Mouse (Mus musculus): ENCODE measurements around the gene Ankmy1.

DNA sequence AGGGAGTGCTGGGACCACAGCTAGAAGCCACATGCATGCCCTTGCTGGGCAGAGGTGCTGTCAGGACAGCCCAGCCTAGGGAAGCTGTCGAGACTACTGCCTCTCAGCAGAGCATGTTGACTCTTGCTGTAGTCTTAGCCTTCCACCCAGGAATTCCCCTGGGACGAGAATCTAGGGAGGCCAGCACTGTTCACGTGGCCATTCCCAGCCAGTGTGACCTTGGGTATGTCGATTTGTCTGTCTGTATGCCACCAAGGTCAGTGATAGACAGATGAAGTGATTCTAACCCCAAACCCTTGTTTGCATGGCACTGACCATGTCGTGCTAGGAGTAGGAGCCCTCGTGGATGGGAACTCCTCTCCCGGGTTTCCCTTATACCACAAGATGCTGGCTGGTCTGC is 56.8 kb downstream of the Ankmy1 start:
- no peak for TF ChIP-seq CTCF (IDR thresholded peaks at IDR 0.05; ENCODE audit: low read depth, low read length)
- TF ChIP-seq POLR2A (IDR thresholded peaks at IDR 0.05; ENCODE audit: borderline replicate concordance, low read depth, low read length) = no peak
